In the genomic region with DNA sequence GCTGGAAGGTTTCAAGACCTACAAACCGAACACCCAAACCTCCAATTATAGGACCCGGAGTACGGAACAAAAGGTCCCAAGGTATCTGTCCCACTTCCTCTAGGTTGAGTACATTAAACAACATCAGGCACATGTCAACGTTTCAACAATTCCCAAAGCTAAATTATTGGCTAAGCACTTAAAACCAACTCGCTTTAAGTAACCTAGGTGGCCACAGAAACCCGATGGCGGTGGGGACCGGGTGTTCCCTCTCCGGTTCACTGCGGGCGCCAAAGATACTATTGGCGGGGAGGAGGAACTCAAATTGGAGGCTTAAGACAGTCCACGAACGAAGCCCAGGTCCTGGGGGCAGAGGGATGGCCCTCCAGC, we compare ENCODE assay signal across 8 mouse cellular contexts. TPM values are rescaled to one million over a fixed set of nuclear protein-coding genes. Genes with fewer than 3 reads are reported as not detected.
A peak's percentile ranks its signal among the peaks of the same experiment; 100 is the strongest.
DNase-seq lines count a peak whose midpoint lies in the region; ATAC-seq and TF ChIP-seq lines count a peak whose summit lies in the region.

No protein-coding gene starts in this region.

- 0 out of 2 replicates have a peak, but pooled peaks have one; percentile 23 for TF ChIP-seq EP300 in CH12.LX (IDR thresholded peaks at IDR 0.05; ENCODE audit: low read length)

- H3K4me3 ChIP-seq in CH12.LX (replicated peaks in 1 of 3; ENCODE audit: low read depth in 2 of 3, low read length in 2 of 3, poor library complexity in 1 of 3) = peak overlapping the region; percentile 53 to 91 (median 79)
- peak overlapping the region; percentile 80 for H3K4me3 ChIP-seq in forebrain, embryonic 16.5 days (replicated peaks; ENCODE audit: low read length)
- peak overlapping the region; percentile 62 for H3K4me3 ChIP-seq in liver, embryonic 15.5 days (replicated peaks)

- peak; percentile 30 for DNase-seq in heart, adult 8-10 months (ENCODE audit: low spot score)
- DNase-seq in heart, postnatal 14 days = no peak
- no peak for DNase-seq in CH12.LX (ENCODE audit: extremely low read depth)
- DNase-seq in yolk sac, embryonic 10.5 days (ENCODE audit: low spot score) = peak; percentile 28
- no peak for DNase-seq in spleen, postnatal 4 days (ENCODE audit: low spot score in 2 of 2)

- H3K79me2 ChIP-seq in CH12.LX (replicated peaks; ENCODE audit: control insufficient read depth, extremely low read depth, insufficient read depth, poor library complexity, severe bottlenecking) = peaks cover 28% of the 10 kb centered on the region

- peak overlapping the region; percentile 67 for H3K9ac ChIP-seq in CH12.LX (ENCODE audit: insufficient read depth, low read depth)
- H3K9ac ChIP-seq in forebrain, embryonic 16.5 days (replicated peaks; ENCODE audit: low read depth, low read length) = peak overlapping the region; percentile 94
- H3K9ac ChIP-seq in liver, embryonic 15.5 days = no peak overlapping the region

- TF ChIP-seq POLR2A in CH12.LX (IDR thresholded peaks at IDR 0.05; ENCODE audit: low read depth, low read length) = no peak

- 1% methylated on average over 14 of the region's 14 CpGs for WGBS in forebrain, embryonic 16.5 days
- 2% methylated on average over 14 of the region's 14 CpGs for WGBS in liver, embryonic 15.5 days (ENCODE audit: insufficient replicate concordance)

- TF ChIP-seq CTCF in CH12.LX (conservative IDR thresholded peaks at IDR 0.05 in 1 of 2, IDR thresholded peaks at IDR 0.05 in 1 of 2; ENCODE audit: low read depth in 2 of 2, low read length in 2 of 2) = no peak

- ATAC-seq in forebrain, embryonic 16.5 days = no peak
- no peak for ATAC-seq in liver, embryonic 15.5 days (ENCODE audit: insufficient read depth)
- ATAC-seq in granulocyte monocyte progenitor cell, adult 5-6 weeks (replicated peaks; ENCODE audit: poor library complexity, severe bottlenecking) = no peak; the same call in 1 of the 2 replicates

- peak overlapping the region; percentile 63 for H3K27ac ChIP-seq in CH12.LX (ENCODE audit: insufficient read depth, low read depth)
- H3K27ac ChIP-seq in forebrain, embryonic 16.5 days (ENCODE audit: low read length) = peak overlapping the region; percentile 92
- no peak overlapping the region for H3K27ac ChIP-seq in liver, embryonic 15.5 days (replicated peaks)

- H3K9me3 ChIP-seq in CH12.LX (replicated peaks; ENCODE audit: low read length) = peaks cover 6% of the 10 kb centered on the region
- no peaks in the 10 kb centered on the region for H3K9me3 ChIP-seq in forebrain, embryonic 16.5 days (ENCODE audit: control insufficient read depth, low read length)
- no peaks in the 10 kb centered on the region for H3K9me3 ChIP-seq in liver, embryonic 15.5 days (replicated peaks)

- H3K27me3 ChIP-seq in CH12.LX (replicated peaks) = no peaks in the 10 kb centered on the region
- H3K27me3 ChIP-seq in forebrain, embryonic 16.5 days (replicated peaks; ENCODE audit: control insufficient read depth, insufficient read depth, low read length) = no peaks in the 10 kb centered on the region
- peaks cover 44% of the 10 kb centered on the region for H3K27me3 ChIP-seq in liver, embryonic 15.5 days

- peaks cover under 1 to 12% of the 10 kb centered on the region in 2 experiments for H3K4me1 ChIP-seq in CH12.LX (ENCODE audit: control insufficient read depth in 1 of 2, insufficient read depth in 2 of 2)
- H3K4me1 ChIP-seq in forebrain, embryonic 16.5 days (replicated peaks; ENCODE audit: control insufficient read depth, insufficient read depth, low read length) = peaks cover 20% of the 10 kb centered on the region
- 0 out of 2 replicates have a peak, but pooled peaks cover 4% of the 10 kb centered on the region for H3K4me1 ChIP-seq in liver, embryonic 15.5 days (replicated peaks)

- peaks cover 0 to 2% of the 10 kb centered on the region in 2 experiments for H3K36me3 ChIP-seq in CH12.LX (replicated peaks in 1 of 2; ENCODE audit: control insufficient read depth in 1 of 2, insufficient read depth in 1 of 2, low read length in 1 of 2)
- no peaks in the 10 kb centered on the region for H3K36me3 ChIP-seq in forebrain, embryonic 16.5 days (ENCODE audit: control insufficient read depth, insufficient read depth)
- H3K36me3 ChIP-seq in liver, embryonic 15.5 days (replicated peaks) = no peaks in the 10 kb centered on the region

- no peak for TF ChIP-seq RAD21 in CH12.LX (IDR thresholded peaks at IDR 0.05; ENCODE audit: low read depth, low read length)

- in situ Hi-C loops in CH12.LX (cut with MboI; ENCODE audit: low pct_ligation_motif_present, low pct_unique_long_range_greater_than_20kb, low sequenced_read_pairs) = no loop called here

- H3K4me2 ChIP-seq in CH12.LX (ENCODE audit: insufficient read depth, low read depth, poor library complexity, severe bottlenecking) = peak overlapping the region; percentile 98
- peak overlapping the region; percentile 64 for H3K4me2 ChIP-seq in forebrain, embryonic 16.5 days (ENCODE audit: low read length)
- H3K4me2 ChIP-seq in liver, embryonic 15.5 days = peak overlapping the region; percentile 73

- dilution Hi-C loops in CH12.LX (cut with MboI; ENCODE audit: extremely low pct_ligation_motif_present, extremely low pct_unique_long_range_greater_than_20kb, low sequenced_read_pairs) = no loop called here

- intact Hi-C loops in heart, postnatal 14 days (cut with DNase I) = loop anchor here (1.0 kb wide), 1 partner anchor 36 kb away; no protein-coding TSS in a partner anchor

TF ChIP-seq in CH12.LX, 34 proteins besides CTCF, POLR2A, EP300 and RAD21:
- TF ChIP-seq BHLHE40 (IDR thresholded peaks at IDR 0.05; ENCODE audit: low read depth, low read length) (no peak), TBP (conservative IDR thresholded peaks at IDR 0.05; ENCODE audit: low read depth, low read length) (no peak), IRF4 (IDR thresholded peaks at IDR 0.05; ENCODE audit: low read depth, low read length) (peak; percentile 12; the same call in 1 of the 2 replicates), UBTF (IDR thresholded peaks at IDR 0.05; ENCODE audit: low read depth, low read length) (0 out of 2 replicates have a peak, but pooled peaks have one; percentile 6), SIN3A (IDR thresholded peaks at IDR 0.05; ENCODE audit: low read length) (peak; percentile 51; the same call in 1 of the 2 replicates)
TF ChIP-seq in CH12.LX: peak in this region for 3.

RNA-seq across cellular contexts. Expression of a gene that starts 40.6 kb away (rescaled TPM):
- 1 to 10 TPM; 5.5 to 7.2 (median 6.3) TPM for total RNA-seq in heart, adult 8-10 months (2022)
- 10 to 100 TPM; 13.4 to 14.6 TPM for total RNA-seq in heart, postnatal 14 days (2021)
- total RNA-seq in CH12.LX (2012; rRNA removed) (9.3 and 12.0 TPM in 2 replicates), CH12.LX (2014; rRNA removed) (3.5 and 3.7 TPM in 2 replicates)
- polyA plus RNA-seq in CH12.LX (2012; ENCODE audit: insufficient read length, low read depth) = 8.9 TPM in 2 replicates
- 30.6 and 30.8 TPM in 2 replicates for polyA plus RNA-seq in forebrain, embryonic 16.5 days (2015; fragmentation: Nextera tagmentation; extraction: Ambion mirVana)
- polyA plus RNA-seq in liver, embryonic 15.5 days (2015; fragmentation: Nextera tagmentation; extraction: Ambion mirVana) = 1.2 TPM in 2 replicates
- total RNA-seq in granulocyte monocyte progenitor cell, adult 5-6 weeks (2014; fragmentation: Nextera tagmentation) = 0.21 and 0.60 TPM in 2 replicates
- total RNA-seq in granulocyte monocyte progenitor cell, adult 5-6 weeks (2017) = 0.39 and 0.46 TPM in 2 replicates

Comparison
In these comparisons a context has a peak if more than half of its experiments do, and no peak if none do; other contexts are left out.
1. DNase-seq: peak in heart, adult 8-10 months (single experiment) and yolk sac, embryonic 10.5 days (single experiment); none in heart, postnatal 14 days (0 of 2), CH12.LX (single experiment) and spleen, postnatal 4 days (0 of 2).
2. Peak in every context shown above with its lines, with median percentiles within 50 percentile points of each other: H3K4me2 ChIP-seq and H3K4me3 ChIP-seq.